Mouse (Mus musculus) kidney, embryonic 16.5 days (tissue): ENCODE data around the gene Zkscan16. TPM values are rescaled to one million over a fixed set of nuclear protein-coding genes. Genes with fewer than 3 reads are reported as not detected.

Experiments used
- ATAC-seq: fragments of 200-750 bp; cut with Nextera tagmentation; 2 replicates; pipeline ENCODE4 v1.8.0; 2017; ENCODE audit warnings: moderate TSS enrichment; ENCODE audit not compliant: low FRiP score, low TSS enrichment
- H3K27ac ChIP-seq: fragments of 300-500 bp; sonication (generic); 2 replicates; pipeline ENCODE4 v1.5.1; 2014; ENCODE audit warnings: low read length
- H3K27me3 ChIP-seq: fragments of 300-500 bp; sonication (generic); 2 replicates; pipeline ENCODE4 v1.6.1; 2014; ENCODE audit warnings: low read length, control low read depth, mixed read lengths; ENCODE audit not compliant: insufficient read depth
- H3K36me3 ChIP-seq: fragments of 300-500 bp; sonication (generic); 2 replicates; pipeline ENCODE4 v1.6.1; 2014; ENCODE audit warnings: low read length, control low read depth, mixed read lengths; ENCODE audit not compliant: insufficient read depth
- H3K4me1 ChIP-seq: fragments of 300-500 bp; sonication (generic); 2 replicates; pipeline ENCODE4 v1.6.1; 2014; ENCODE audit warnings: low read length, control low read depth, mixed read lengths; ENCODE audit not compliant: insufficient read depth
- H3K4me2 ChIP-seq: fragments of 300-500 bp; sonication (generic); replicated peaks from 2 replicates; pipeline ENCODE4 v1.6.1; 2014; ENCODE audit warnings: low read depth, low read length
- H3K4me3 ChIP-seq: fragments of 300-500 bp; sonication (generic); 2 replicates; pipeline ENCODE4 v1.5.1; 2014; ENCODE audit warnings: mild to moderate bottlenecking, low read length
- H3K9ac ChIP-seq: fragments of 300-500 bp; sonication (generic); replicated peaks from 2 replicates; pipeline ENCODE4 v1.6.1; 2014; ENCODE audit warnings: low read length
- H3K9me3 ChIP-seq: fragments of 300-500 bp; sonication (generic); 2 replicates; pipeline ENCODE4 v1.6.1; 2016; ENCODE audit warnings: low read length, control low read depth
- WGBS: fragments of 180-500 bp; shearing (Covaris S2); extraction: QIAGEN DNeasy Blood & Tissue Kit; methylation state at CpG from one replicate; pipeline ENCODE4 v1.1.7; 2014; 5-methylcytosine and 5-hydroxymethylcytosine counted together
- polyA plus RNA-seq: library from polyadenylated mRNA; unstranded; fragments of >200 nt; fragmentation: Nextera tagmentation; extraction: Ambion mirVana; gene quantifications from 2 replicates; pipeline ENCODE4 v1.2.1, GENCODE M21; 2015

Zkscan16 gene
- polyA plus RNA-seq, 1 experiment from 2014 or later, result 0.46 TPM

GRCm38 (mm10) chr4:58912629-58913335 lies 30.6 kb upstream of the Zkscan16 start, which contains the start of gene Ecpas:
Gene Ecpas, minus strand, starts transcription at chr4:58912749.
- no peaks in the 10 kb centered on the region for H3K27me3 ChIP-seq
- H3K27ac ChIP-seq, result peak within 1 kb of the TSS; percentile 96
- peak within 1 kb of the TSS; percentile 99 for H3K9ac ChIP-seq
- H3K4me3 ChIP-seq, result peak within 1 kb of the TSS; percentile 93
- ATAC-seq, result peak; percentile 82
- H3K4me1 ChIP-seq, result peaks cover 17% of the 10 kb centered on the region
- WGBS, result 4% methylated on average over 43 of the region's 43 CpGs
- no peaks in the 10 kb centered on the region for H3K9me3 ChIP-seq
- H3K4me2 ChIP-seq, result peak within 1 kb of the TSS; percentile 56
- no peaks in the 10 kb centered on the region for H3K36me3 ChIP-seq

GRCm38 (mm10) chr4:58913336-58914026 lies 29.9 kb upstream of the Zkscan16 start:
- Histone ChIP-seq H3K9ac (no peak overlapping the region), H3K4me1 (peaks cover 17% of the 10 kb centered on the region), H3K4me3 (no peak overlapping the region), H3K36me3 (no peaks in the 10 kb centered on the region), H3K27ac (no peak overlapping the region), H3K4me2 (peak overlapping the region; percentile 56; the same call in 1 of the 2 replicates), H3K9me3 (no peaks in the 10 kb centered on the region), H3K27me3 (no peaks in the 10 kb centered on the region)
- no peak for ATAC-seq
- WGBS, result 31% methylated on average over 3 of the region's 3 CpGs

GRCm38 (mm10) chr4:58915081-58915826 lies 28.2 kb upstream of the Zkscan16 start:
- peaks cover 14% of the 10 kb centered on the region for H3K4me1 ChIP-seq
- H3K27me3 ChIP-seq, result no peaks in the 10 kb centered on the region
- ATAC-seq, result no peak
- 77% methylated on average over 8 of the region's 8 CpGs for WGBS
- no peak overlapping the region for H3K27ac ChIP-seq
- no peaks in the 10 kb centered on the region for H3K9me3 ChIP-seq
- no peaks in the 10 kb centered on the region for H3K36me3 ChIP-seq
- H3K4me2 ChIP-seq, result no peak overlapping the region
- H3K9ac ChIP-seq, result no peak overlapping the region
- no peak overlapping the region for H3K4me3 ChIP-seq

- Histone ChIP-seq H3K9me3 (no peaks in the 10 kb centered on the region), H3K36me3 (no peaks in the 10 kb centered on the region), H3K4me1 (no peaks in the 10 kb centered on the region), H3K27me3 (no peaks in the 10 kb centered on the region), H3K4me3 (no peak overlapping the region), H3K4me2 (no peak overlapping the region), H3K9ac (no peak overlapping the region), H3K27ac (no peak overlapping the region)
- 86% methylated on average over 2 of the region's 2 CpGs for WGBS
- no peak for ATAC-seq
Measured at GRCm38 (mm10) chr4:58923933-58924332, 19.5 kb upstream of the Zkscan16 start.

GRCm38 (mm10) chr4:58925664-58926063 lies 17.8 kb upstream of the Zkscan16 start:
- no peak overlapping the region for H3K27ac ChIP-seq
- no peak for ATAC-seq
- H3K4me3 ChIP-seq, result no peak overlapping the region
- no peak overlapping the region for H3K9ac ChIP-seq
- H3K4me2 ChIP-seq, result no peak overlapping the region
- WGBS, result 29% methylated on average over 5 of the region's 5 CpGs
- no peaks in the 10 kb centered on the region for H3K27me3 ChIP-seq
- no peaks in the 10 kb centered on the region for H3K4me1 ChIP-seq
- no peaks in the 10 kb centered on the region for H3K36me3 ChIP-seq
- no peaks in the 10 kb centered on the region for H3K9me3 ChIP-seq

GRCm38 (mm10) chr4:58926120-58926519 lies 17.3 kb upstream of the Zkscan16 start:
- no peak for ATAC-seq
- Histone ChIP-seq H3K9ac (no peak overlapping the region), H3K4me2 (no peak overlapping the region), H3K36me3 (no peaks in the 10 kb centered on the region), H3K27ac (no peak overlapping the region), H3K27me3 (no peaks in the 10 kb centered on the region), H3K9me3 (no peaks in the 10 kb centered on the region), H3K4me1 (no peaks in the 10 kb centered on the region), H3K4me3 (no peak overlapping the region)
- WGBS, result 18% methylated on average over 2 of the region's 2 CpGs

GRCm38 (mm10) chr4:58927661-58928060 lies 15.8 kb upstream of the Zkscan16 start:
- Histone ChIP-seq H3K27me3 (no peaks in the 10 kb centered on the region), H3K4me2 (no peak overlapping the region), H3K36me3 (no peaks in the 10 kb centered on the region), H3K4me3 (no peak overlapping the region), H3K27ac (no peak overlapping the region), H3K9me3 (0 out of 2 replicates have a peak, but pooled peaks cover under 1% of the 10 kb centered on the region), H3K4me1 (no peaks in the 10 kb centered on the region), H3K9ac (no peak overlapping the region)
- WGBS, result 54% methylated on average over 3 of the region's 3 CpGs
- ATAC-seq, result no peak

- Histone ChIP-seq H3K27me3 (no peaks in the 10 kb centered on the region), H3K4me2 (no peak overlapping the region), H3K36me3 (no peaks in the 10 kb centered on the region), H3K4me1 (peaks cover 5% of the 10 kb centered on the region; the same call in 1 of the 2 replicates), H3K9ac (no peak overlapping the region), H3K9me3 (0 out of 2 replicates have a peak, but pooled peaks cover 6% of the 10 kb centered on the region), H3K27ac (no peak overlapping the region), H3K4me3 (no peak overlapping the region)
- WGBS, result 82% methylated on average over 6 of the region's 6 CpGs
- ATAC-seq, result no peak
Measured at GRCm38 (mm10) chr4:58932541-58932940, 10.9 kb upstream of the Zkscan16 start.

GRCm38 (mm10) chr4:58934308-58934707 lies 9.1 kb upstream of the Zkscan16 start:
- H3K4me3 ChIP-seq, result no peak overlapping the region
- 0 out of 2 replicates have a peak, but pooled peaks have one; percentile 23 for ATAC-seq
- no peak overlapping the region for H3K27ac ChIP-seq
- H3K9ac ChIP-seq, result no peak overlapping the region
- H3K4me1 ChIP-seq, result peaks cover 5% of the 10 kb centered on the region; the same call in 1 of the 2 replicates
- H3K9me3 ChIP-seq, result 0 out of 2 replicates have a peak, but pooled peaks cover 6% of the 10 kb centered on the region
- H3K27me3 ChIP-seq, result no peaks in the 10 kb centered on the region
- H3K36me3 ChIP-seq, result no peaks in the 10 kb centered on the region
- H3K4me2 ChIP-seq, result no peak overlapping the region
- 83% methylated on average over 4 of the region's 4 CpGs for WGBS
